Mouse (Mus musculus) ZHBTc4 (cell line): ENCODE measurements at regions not wholly inside any gene's neighbourhood (a gene's known extent, or its start where the extent isn't known, plus 50 kb on each side); places are given as distances from the start of the nearest gene placed in this dataset.

Experiments
- DNase-seq: peaks from one replicate; pipeline ENCODE4 v3.0.0-alpha.2; 2011; ENCODE audit warnings: low read depth, low spot score

GRCm38 (mm10) chr9:43930037-43930404 lies 113.2 kb upstream of the Thy1 start:
- DNase-seq, result no peak

DNA sequence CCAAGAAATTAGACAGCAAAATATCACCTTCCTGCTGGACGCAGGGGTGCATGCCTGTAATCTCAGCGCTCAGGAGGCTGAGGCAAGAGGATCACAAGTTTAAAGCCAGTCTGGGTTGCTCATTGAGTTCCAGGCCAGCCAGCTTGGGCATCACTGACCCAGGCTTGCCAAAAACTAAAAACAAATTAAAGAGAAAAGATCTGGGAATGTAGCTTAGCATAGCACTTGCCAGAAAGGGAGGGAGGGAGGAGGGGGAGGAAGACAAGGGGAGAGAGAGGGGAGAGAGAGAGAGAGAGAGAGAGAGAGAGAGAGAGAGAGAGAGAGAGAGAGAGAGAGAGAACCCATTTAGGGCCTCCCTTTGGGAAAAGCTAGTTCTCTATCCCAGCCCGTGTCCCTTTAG lies 112.7 kb upstream of the Thy1 start:
- DNase-seq, result no peak

DNA sequence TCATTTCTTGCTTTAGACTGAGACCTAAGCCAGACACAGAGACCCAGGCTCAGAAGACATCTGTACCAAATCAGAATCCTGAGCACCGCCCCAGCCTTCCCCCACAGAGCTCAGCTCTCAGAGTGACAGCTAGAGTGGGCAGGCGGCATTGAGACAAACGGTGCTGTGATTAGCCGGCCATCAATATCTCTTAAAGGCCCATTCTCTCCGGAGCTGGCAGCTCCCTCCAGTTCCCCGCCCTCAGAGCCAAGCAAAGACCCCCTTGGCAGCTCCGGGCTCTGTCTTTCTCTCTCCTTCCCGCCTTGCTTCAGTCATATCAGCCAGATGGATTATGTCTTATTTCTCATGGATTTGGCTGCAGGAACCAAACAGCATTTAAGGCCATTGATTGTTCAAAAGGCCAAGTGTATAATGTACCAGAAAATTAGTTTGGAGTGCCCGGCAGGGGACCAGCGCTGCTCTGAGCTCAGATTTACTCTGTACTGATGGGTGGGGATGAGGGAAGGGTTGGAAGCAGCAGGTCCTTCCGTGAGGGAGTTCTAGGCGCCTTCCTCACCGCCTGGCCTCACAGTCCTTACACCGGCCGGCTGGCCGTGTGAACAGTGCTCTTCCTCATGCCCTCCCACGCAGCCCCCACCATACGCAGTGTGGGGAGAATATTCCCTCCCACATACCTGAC lies 109.0 kb upstream of the Thy1 start:
- DNase-seq, result no peak

DNA sequence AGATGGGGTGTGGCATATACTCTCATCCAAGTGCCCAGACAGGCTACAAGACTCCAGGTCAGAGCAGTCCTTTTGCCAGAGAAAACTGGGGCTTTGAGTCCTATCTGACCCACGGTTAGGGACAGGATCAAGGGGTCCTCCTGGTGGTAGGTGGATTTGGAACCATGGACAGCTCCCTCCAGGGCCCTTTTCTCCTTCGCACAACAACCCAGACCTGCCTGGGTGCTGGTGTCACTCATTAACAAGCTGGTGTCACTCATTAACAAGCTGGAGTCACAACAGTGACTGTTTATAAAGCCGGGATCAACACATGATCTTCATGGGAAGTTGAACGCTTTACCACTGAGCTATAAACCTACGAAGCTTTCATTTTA lies 108.5 kb upstream of the Thy1 start:
- DNase-seq, result peak; percentile 53

GRCm38 (mm10) chr9:43939336-43939735 lies 103.8 kb upstream of the Thy1 start:
- DNase-seq, result no peak

GRCm38 (mm10) chr9:43942147-43942546 lies 101.0 kb upstream of the Thy1 start:
- DNase-seq, result no peak

GRCm38 (mm10) chr9:43943522-43943921 lies 99.7 kb upstream of the Thy1 start:
- no peak for DNase-seq

- DNase-seq, result no peak
These were observed 98.1 kb upstream of the Thy1 start for GRCm38 (mm10) chr9:43944816-43945741.

DNA sequence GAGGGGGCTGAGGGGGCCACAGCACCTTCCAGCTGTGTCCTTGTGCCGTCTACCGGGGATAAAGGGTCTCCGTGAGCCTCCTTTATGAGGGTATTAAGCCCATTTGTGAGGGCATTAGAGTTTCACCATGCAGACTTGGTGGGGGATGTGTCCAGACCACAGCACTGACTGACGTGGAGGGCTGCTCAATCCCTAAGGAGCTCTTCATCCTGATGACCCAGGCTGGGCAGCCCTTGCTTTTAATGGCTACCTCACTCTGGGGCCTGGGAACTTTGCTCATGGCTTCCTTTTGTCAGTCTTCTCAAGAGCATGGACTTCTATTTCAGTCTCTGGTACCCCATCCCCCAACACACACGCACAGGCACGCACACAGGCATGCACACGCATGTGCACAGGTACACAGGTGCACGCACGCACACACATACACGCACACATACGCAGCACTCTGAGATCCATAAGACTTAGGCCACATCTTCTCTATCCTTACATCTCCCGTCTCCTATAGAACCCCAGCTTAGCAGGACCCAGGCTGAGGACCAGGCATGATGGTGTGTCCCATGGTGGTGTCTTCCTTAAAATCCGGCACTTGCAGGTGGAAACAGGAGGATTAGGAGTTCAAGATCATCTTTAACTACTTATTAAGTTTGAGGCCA lies 97.1 kb upstream of the Thy1 start:
- no peak for DNase-seq

DNA sequence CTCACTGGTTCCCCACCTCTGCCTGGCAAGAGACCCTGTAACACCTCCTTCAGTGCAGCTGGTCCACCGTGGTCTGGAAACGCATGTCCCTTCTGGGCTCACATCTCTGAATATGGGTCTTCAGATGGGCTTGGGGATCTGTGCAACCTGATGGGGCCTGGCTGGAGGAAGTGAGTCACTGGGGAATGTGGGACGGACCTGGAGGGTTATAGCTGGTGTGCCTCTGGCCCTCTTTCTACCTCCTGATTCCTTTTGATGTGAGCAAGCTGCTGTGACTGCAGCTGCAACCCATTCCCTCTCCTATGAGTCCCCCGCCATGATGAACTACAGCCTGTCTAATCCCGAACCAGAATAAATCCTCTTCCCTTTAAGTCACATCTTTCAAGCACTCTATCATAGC lies 96.1 kb upstream of the Thy1 start:
- DNase-seq, result no peak

- DNase-seq, result no peak
These were observed 95.6 kb upstream of the Thy1 start for GRCm38 (mm10) chr9:43947490-43948150.

GRCm38 (mm10) chr9:43953128-43953527 lies 90.1 kb upstream of the Thy1 start:
- no peak for DNase-seq

GRCm38 (mm10) chr9:43959541-43959940 lies 83.6 kb upstream of the Thy1 start:
- DNase-seq, result peak; percentile 75

- no peak for DNase-seq
These were observed 81.8 kb upstream of the Thy1 start for GRCm38 (mm10) chr9:43961431-43961830.

DNA sequence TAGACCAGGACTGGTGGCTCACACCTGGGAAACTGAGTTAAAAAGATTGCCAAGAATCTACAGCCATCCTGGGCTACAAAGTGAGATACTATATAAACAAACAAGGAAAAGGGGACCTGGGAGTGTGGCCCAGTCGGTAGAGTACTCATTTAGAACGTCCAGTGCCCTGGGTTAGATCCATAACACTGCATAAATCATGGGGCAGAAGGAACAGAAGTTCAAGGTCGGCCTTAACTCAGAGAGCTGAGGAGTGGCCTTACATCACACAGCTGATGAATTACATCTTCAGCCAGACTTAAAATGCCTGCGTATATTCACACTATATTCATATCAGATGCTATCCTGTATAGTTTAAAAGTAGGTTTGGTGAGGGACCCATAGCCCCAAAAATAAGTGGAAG lies 78.0 kb upstream of the Thy1 start:
- no peak for DNase-seq

- no peak for DNase-seq
These were observed 77.4 kb upstream of the Thy1 start for GRCm38 (mm10) chr9:43965811-43966210.

DNA sequence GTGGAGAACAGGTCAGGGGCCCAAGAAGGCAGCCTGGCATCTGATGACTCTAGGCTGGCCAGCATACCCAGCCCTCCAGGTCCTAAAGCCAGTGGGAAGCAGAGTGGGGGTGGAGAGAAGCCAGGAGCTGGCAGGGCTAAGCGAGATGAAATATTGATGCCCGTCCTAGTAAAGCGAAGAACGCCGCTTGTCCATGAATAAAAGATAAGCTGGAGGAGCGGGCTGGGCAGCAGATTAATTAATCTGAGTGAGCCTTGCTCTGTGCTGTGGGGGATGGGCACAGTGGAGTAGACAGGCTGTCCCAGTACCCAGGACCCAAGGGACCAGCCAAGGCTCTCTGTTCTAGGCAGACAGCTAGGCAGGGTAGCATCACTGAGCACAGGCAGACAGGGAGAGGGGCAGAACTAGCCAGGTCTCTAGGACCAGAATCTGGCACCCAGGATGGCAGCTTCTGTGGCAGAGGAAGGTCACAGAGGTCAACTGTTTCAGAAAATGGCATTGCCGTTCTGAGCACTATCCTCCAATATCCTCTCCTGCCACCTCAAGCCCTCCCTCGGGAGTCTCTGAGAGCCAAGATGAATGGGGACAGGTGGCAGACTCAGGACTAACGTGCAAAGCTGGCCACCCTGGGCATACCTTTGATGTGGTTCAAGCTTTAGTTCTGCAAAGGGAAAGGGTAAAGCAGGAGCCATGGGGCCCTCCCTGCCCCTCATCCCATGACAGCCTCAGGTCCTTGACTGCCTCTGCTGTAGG lies 73.0 kb upstream of the Thy1 start:
- no peak for DNase-seq

GRCm38 (mm10) chr9:43970858-43971257 lies 72.3 kb upstream of the Thy1 start:
- DNase-seq, result no peak

DNA sequence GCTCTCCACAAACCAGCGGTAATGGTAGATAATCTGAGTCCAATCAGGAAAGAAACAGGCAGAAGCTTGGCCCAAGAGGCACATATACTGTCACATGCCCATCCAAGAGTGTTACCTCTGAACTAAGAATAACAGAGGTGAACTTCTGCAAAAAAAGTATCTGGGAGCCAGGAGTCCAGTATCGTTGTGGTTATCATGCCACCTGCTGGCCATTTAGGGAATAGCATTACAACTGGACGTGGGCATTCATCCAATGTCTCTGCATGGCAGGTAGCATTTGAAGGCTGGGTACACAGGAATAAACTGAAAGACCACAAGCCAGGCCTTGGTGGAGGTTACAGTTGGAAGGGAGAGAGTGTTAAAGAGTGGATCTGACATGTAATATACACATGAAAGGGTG lies 70.9 kb upstream of the Thy1 start:
- peak; percentile 66 for DNase-seq

- no peak for DNase-seq
These were observed 67.8 kb upstream of the Thy1 start for GRCm38 (mm10) chr9:43975405-43975804.

DNA sequence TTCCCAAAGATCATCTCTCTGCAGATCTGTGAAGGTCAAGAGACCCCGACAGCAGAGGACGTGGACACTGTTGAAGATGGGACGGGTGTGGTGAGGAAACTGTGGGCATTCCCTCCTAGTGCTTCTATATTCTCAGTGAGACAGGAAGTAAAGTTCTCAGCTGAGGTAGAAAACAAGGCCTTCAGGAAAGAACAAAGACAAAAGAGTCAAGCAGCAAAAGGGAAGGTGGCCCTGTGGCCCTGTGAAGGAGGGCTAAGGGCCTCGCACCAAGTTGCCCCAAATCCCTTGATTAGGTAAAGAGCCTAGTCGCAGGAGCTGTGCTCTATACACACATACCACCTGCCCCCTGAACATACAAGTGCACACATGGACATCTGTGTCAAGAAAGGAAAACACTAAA lies 66.8 kb upstream of the Thy1 start:
- no peak for DNase-seq
